Mouse (Mus musculus) lung, adult 18-20 months (tissue): ENCODE data around the gene Gnai2.
"Not testable (repeated sequence)": the region's sequence is repeated elsewhere in the genome, so short reads cannot be mapped to it uniquely, and the experiment has no call there.

Experiments
- DNase-seq, 2 experiments: peaks; one replicate each; pipeline ENCODE4 v3.0.0; 2022; ENCODE audit warnings: mixed read lengths in 2 of 2

The Gnai2 gene

GRCm38 (mm10) chr9:107567702-107568319 is 67.4 kb downstream of the Gnai2 start, which contains the start of gene Hyal2:
Hyal2 (plus strand) TSS chr9:107567945.
- DNase-seq: peak; percentile 70 to 80

GRCm38 (mm10) chr9:107566855-107567254 is 68.3 kb downstream of the Gnai2 start:
- peak; percentile 82 to 84 for DNase-seq

GRCm38 (mm10) chr9:107566041-107566709 is 69.0 kb downstream of the Gnai2 start:
- peak; percentile 89 to 92 for DNase-seq

- not testable (repeated sequence) for DNase-seq
Observed at GRCm38 (mm10) chr9:107565556-107565955, 69.6 kb downstream of the Gnai2 start.
